Mouse (Mus musculus) liver, embryonic 15.5 days (tissue): ENCODE results near the gene Sox30. TPM values are rescaled to one million over a fixed set of nuclear protein-coding genes. Genes with fewer than 3 reads are reported as not detected.
"Not testable (repeated sequence)": the region's sequence is repeated elsewhere in the genome, so short reads cannot be mapped to it uniquely, and the experiment has no call there.

Experiments used
- ATAC-seq: fragments of 200-750 bp; cut with Nextera tagmentation; 2 replicates; pipeline ENCODE4 v1.8.0; 2017; ENCODE audit warnings: moderate number of reproducible peaks, mild to moderate bottlenecking, moderate library complexity; ENCODE audit not compliant: insufficient read depth
- H3K27ac ChIP-seq: fragments of 300-500 bp; sonication (generic); replicated peaks from 2 replicates; pipeline ENCODE4 v1.5.1; 2015; ENCODE audit warnings: mild to moderate bottlenecking, inconsistent platforms
- H3K27me3 ChIP-seq: fragments of 300-500 bp; sonication (generic); 2 replicates; pipeline ENCODE4 v1.6.1; 2015; ENCODE audit warnings: mild to moderate bottlenecking, inconsistent platforms
- H3K36me3 ChIP-seq: fragments of 300-500 bp; sonication (generic); replicated peaks from 2 replicates; pipeline ENCODE4 v1.6.1; 2015; ENCODE audit warnings: moderate library complexity, mild to moderate bottlenecking, inconsistent platforms
- H3K4me1 ChIP-seq: fragments of 300-500 bp; sonication (generic); replicated peaks from 2 replicates; pipeline ENCODE4 v1.6.1; 2015; ENCODE audit warnings: inconsistent platforms
- H3K4me2 ChIP-seq: fragments of 300-500 bp; sonication (generic); 2 replicates; pipeline ENCODE4 v1.6.1; 2015; ENCODE audit warnings: moderate library complexity, mild to moderate bottlenecking, inconsistent platforms
- H3K4me3 ChIP-seq: fragments of 300-500 bp; sonication (generic); replicated peaks from 2 replicates; pipeline ENCODE4 v1.5.1; 2015; ENCODE audit warnings: mild to moderate bottlenecking, inconsistent platforms
- H3K9ac ChIP-seq: fragments of 300-500 bp; sonication (generic); 2 replicates; pipeline ENCODE4 v1.6.1; 2015; ENCODE audit warnings: moderate library complexity, mild to moderate bottlenecking, inconsistent platforms
- H3K9me3 ChIP-seq: fragments of 300-500 bp; sonication (generic); replicated peaks from 2 replicates; pipeline ENCODE4 v1.6.1; 2016; ENCODE audit warnings: inconsistent platforms
- WGBS: fragments of 180-500 bp; shearing (Covaris S2); methylation state at CpG from one replicate; pipeline ENCODE4 v1.1.7; 2015; ENCODE audit warnings: mixed read lengths; ENCODE audit not compliant: insufficient replicate concordance; 5-methylcytosine and 5-hydroxymethylcytosine counted together
- polyA plus RNA-seq: library from polyadenylated mRNA; unstranded; fragments of >200 nt; fragmentation: Nextera tagmentation; extraction: Ambion mirVana; gene quantifications from 2 replicates; pipeline ENCODE4 v1.2.1, GENCODE M21; 2015

The Sox30 gene
- polyA plus RNA-seq, 1 experiment from 2014 or later: not detected

DNA sequence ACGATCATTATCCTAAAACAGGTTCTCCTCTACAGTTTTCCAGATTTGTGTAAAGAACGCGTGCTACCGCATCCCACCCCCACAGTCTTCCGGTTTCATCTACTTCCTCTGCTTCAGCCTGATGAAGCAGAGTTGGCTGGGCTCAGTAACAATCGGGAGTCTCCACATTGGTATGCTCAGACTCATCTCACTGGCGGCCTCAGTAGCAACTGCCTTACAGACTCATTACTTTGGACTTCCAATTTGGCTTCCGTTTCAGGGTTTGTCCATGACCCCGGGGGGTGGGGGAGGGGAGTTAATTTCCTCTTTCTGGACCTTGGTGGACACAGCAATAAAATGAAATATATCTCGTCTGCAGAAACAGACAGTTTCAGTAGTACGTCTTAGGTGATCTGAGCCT lies 59.2 kb downstream of the Sox30 start:
- 0 out of 2 replicates have a peak, but pooled peaks have one; percentile 15 for ATAC-seq
- Histone ChIP-seq H3K4me2 (peak overlapping the region; percentile 13; the same call in 1 of the 2 replicates), H3K27ac (no peak overlapping the region), H3K9ac (no peak overlapping the region), H3K36me3 (no peaks in the 10 kb centered on the region), H3K4me1 (no peaks in the 10 kb centered on the region), H3K9me3 (no peaks in the 10 kb centered on the region), H3K27me3 (no peaks in the 10 kb centered on the region), H3K4me3 (no peak overlapping the region)
- 49% methylated on average over 11 of the region's 11 CpGs for WGBS

DNA sequence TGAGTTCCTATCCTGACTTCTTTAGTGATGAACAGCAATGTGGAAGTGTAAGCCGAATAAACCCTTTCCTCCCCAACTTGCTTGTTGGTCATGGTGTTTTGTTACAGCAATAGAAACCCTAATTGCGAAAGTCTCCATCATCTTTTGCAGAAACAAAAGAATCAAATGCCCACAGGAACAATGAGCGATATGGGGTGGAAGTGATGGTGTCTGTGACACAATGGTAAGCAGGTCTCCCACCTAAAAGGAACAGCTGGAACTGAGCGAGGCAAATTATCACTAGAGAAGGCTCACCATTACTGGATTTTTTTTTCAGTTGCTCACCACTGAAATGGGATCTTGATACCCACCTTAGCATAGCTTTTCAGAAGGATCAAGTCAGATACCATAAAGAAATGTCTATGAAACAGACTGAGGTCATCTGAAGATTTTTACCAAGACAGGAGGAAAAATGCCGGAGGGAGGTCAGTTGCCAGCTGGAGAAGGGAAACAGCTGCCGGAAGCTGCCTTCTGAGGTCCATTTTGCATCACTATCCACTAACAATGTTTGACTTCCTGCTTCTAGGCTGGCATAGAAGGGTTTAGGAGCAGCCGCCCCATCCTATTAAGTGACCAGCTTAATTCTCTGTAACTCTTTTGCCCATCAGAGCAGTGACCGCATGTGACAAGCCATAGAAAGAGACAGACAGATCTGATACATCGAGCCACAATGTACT lies 60.9 kb downstream of the Sox30 start:
- Histone ChIP-seq H3K9me3 (no peaks in the 10 kb centered on the region), H3K4me3 (no peak overlapping the region), H3K9ac (no peak overlapping the region), H3K36me3 (no peaks in the 10 kb centered on the region), H3K4me2 (no peak overlapping the region), H3K27me3 (no peaks in the 10 kb centered on the region), H3K27ac (no peak overlapping the region), H3K4me1 (no peaks in the 10 kb centered on the region)
- 61% methylated on average over 9 of the region's 9 CpGs for WGBS
- ATAC-seq: no peak

- Histone ChIP-seq H3K36me3 (no peaks in the 10 kb centered on the region), H3K4me2 (no peak overlapping the region), H3K9me3 (no peaks in the 10 kb centered on the region), H3K9ac (no peak overlapping the region), H3K27me3 (no peaks in the 10 kb centered on the region), H3K27ac (no peak overlapping the region), H3K4me3 (no peak overlapping the region), H3K4me1 (no peaks in the 10 kb centered on the region)
- no peak for ATAC-seq
- 61% methylated on average over 12 of the region's 12 CpGs for WGBS
These were observed 61.6 kb downstream of the Sox30 start for GRCm38 (mm10) chr11:46041607-46042267.

GRCm38 (mm10) chr11:46044781-46045180 lies 64.7 kb downstream of the Sox30 start:
- no peak overlapping the region for H3K9ac ChIP-seq
- no peaks in the 10 kb centered on the region for H3K9me3 ChIP-seq
- H3K4me2 ChIP-seq: no peak overlapping the region
- H3K36me3 ChIP-seq: no peaks in the 10 kb centered on the region
- 80% methylated on average over 5 of the region's 5 CpGs for WGBS
- no peaks in the 10 kb centered on the region for H3K27me3 ChIP-seq
- H3K4me1 ChIP-seq: no peaks in the 10 kb centered on the region
- no peak for ATAC-seq
- H3K4me3 ChIP-seq: no peak overlapping the region
- H3K27ac ChIP-seq: no peak overlapping the region

DNA sequence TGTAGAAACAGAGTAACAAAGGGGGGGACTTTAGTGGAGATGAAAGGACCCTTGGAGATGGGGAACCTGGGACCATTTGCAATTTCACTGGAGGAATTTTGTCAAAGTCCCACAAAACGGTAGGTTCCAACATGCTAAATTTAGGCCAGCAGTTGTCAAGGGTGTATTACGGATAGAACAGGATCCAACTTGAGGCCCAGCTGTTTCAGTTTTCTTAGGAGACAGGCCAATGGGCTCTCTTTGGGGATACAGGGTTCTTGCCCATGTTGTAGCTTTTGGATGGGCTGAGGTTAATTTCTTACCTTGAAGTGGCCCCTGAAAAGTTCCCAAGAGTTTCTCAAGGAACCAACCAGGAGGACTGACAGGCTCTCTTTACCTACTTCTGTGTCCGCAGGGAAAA lies 67.2 kb downstream of the Sox30 start:
- no peak overlapping the region for H3K4me3 ChIP-seq
- H3K4me1 ChIP-seq: no peaks in the 10 kb centered on the region
- no peak overlapping the region for H3K9ac ChIP-seq
- no peaks in the 10 kb centered on the region for H3K36me3 ChIP-seq
- 72% methylated on average over 3 of the region's 3 CpGs for WGBS
- H3K4me2 ChIP-seq: no peak overlapping the region
- H3K27me3 ChIP-seq: peaks cover 6% of the 10 kb centered on the region; the same call in 1 of the 2 replicates
- ATAC-seq: no peak
- no peak overlapping the region for H3K27ac ChIP-seq
- H3K9me3 ChIP-seq: no peaks in the 10 kb centered on the region

- not testable (repeated sequence) for H3K27ac ChIP-seq, H3K4me1 ChIP-seq, H3K9me3 ChIP-seq, H3K4me2 ChIP-seq, H3K4me3 ChIP-seq, H3K9ac ChIP-seq, ATAC-seq, H3K36me3 ChIP-seq
- peaks cover 52% of the 10 kb centered on the region for H3K27me3 ChIP-seq
- WGBS: 32% methylated on average over 19 of the region's 19 CpGs
These were observed 72.1 kb downstream of the Sox30 start, which contains the start of gene Gm12166 for GRCm38 (mm10) chr11:46052105-46052659. Gm12166 (minus strand) TSS chr11:46052321.

DNA sequence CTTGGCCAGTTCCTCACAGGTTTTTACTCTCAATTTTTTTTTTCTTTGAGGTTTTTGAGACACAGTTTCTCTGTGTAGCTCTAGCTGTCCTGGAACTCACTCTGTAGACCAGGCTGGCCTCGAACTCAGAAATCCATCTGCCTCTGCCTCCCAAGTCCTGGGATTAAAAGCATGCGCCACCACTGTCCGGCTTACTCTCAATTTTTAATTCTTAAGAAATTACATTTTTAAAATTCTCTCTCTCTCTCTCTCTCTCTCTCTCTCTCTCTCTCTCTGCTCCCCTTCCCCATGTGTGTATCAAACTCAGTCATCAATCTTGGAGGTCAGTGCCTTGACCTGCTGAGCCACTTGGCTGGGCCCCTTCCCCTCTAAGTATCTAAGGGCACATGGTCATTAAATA lies 73.3 kb downstream of the Sox30 start:
- WGBS: 70% methylated on average over 3 of the region's 3 CpGs
- not testable (repeated sequence) for H3K4me2 ChIP-seq, H3K9ac ChIP-seq, H3K36me3 ChIP-seq, H3K27ac ChIP-seq, H3K4me3 ChIP-seq, H3K9me3 ChIP-seq, H3K4me1 ChIP-seq, ATAC-seq
- H3K27me3 ChIP-seq: peaks cover 64% of the 10 kb centered on the region

- no peak for ATAC-seq
- H3K4me2 ChIP-seq: no peak overlapping the region
- H3K36me3 ChIP-seq: no peaks in the 10 kb centered on the region
- no peak overlapping the region for H3K27ac ChIP-seq
- peaks cover 7% of the 10 kb centered on the region; the same call in 1 of the 2 replicates for H3K4me1 ChIP-seq
- H3K9me3 ChIP-seq: no peaks in the 10 kb centered on the region
- WGBS: 25% methylated on average over 5 of the region's 5 CpGs
- peaks cover 71% of the 10 kb centered on the region for H3K27me3 ChIP-seq
- H3K9ac ChIP-seq: no peak overlapping the region
- H3K4me3 ChIP-seq: no peak overlapping the region
These were observed 74.2 kb downstream of the Sox30 start for GRCm38 (mm10) chr11:46054311-46054710.

DNA sequence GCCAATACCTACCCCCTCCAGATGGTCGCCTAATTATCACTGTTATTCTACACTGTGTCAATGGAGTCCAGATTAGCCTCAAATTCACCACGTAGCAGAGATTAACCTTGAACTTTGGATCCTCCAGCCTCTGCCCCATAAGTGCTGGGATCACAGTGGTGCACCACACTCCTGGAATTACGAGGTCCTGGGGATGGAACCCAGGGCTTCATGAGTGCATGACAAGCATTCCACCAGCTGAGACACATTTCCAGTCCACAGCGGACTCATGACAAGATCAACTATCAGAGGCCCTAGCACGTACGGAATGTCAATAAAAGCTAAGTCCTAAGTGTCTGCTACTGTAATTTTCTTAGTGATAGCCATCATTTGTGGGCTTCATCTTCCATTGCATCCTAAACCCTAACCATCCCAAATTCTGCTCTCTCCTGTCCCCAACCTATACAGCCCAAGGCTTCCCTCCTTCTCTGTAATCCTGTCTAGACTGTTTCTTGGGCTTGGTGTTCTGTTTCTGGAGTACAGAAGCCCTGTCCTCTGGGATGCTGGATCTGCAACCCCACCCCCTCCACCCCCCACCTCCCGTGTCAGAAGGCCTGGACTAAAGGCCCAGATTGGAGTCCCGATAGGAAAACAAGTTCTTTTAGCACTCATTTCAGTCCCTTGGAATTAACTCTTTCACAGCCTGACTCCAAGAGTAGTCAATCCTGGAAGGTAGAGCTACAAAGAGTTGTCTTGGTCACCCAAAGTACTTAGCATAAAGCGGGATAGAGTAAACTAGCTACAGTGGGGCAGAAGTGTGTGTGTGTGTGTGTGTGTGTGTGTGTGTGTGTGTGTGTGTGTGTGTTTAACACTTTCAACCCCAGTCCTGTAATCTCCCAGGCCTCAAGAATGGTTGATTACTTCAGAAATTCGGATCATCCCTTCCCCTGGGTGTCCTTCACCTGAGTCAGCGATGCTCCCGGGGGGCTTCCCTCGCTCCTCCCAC lies 75.1 kb downstream of the Sox30 start:
- H3K9ac ChIP-seq: no peak overlapping the region
- peaks cover 80% of the 10 kb centered on the region for H3K27me3 ChIP-seq
- H3K9me3 ChIP-seq: no peaks in the 10 kb centered on the region
- no peak for ATAC-seq
- no peaks in the 10 kb centered on the region for H3K36me3 ChIP-seq
- H3K27ac ChIP-seq: no peak overlapping the region
- peak overlapping the region; percentile 51 for H3K4me2 ChIP-seq
- peak overlapping the region; percentile 40; the same call in 1 of the 2 replicates for H3K4me3 ChIP-seq
- WGBS: 27% methylated on average over 13 of the region's 13 CpGs
- peaks cover 7% of the 10 kb centered on the region; the same call in 1 of the 2 replicates for H3K4me1 ChIP-seq

- ATAC-seq: 0 out of 2 replicates have a peak, but pooled peaks have one; percentile 15
- H3K27me3 ChIP-seq: peaks cover 89% of the 10 kb centered on the region
- H3K4me1 ChIP-seq: peaks cover 7% of the 10 kb centered on the region; the same call in 1 of the 2 replicates
- H3K27ac ChIP-seq: peak within 1 kb of the TSS; percentile 14; the same call in 1 of the 2 replicates
- H3K9ac ChIP-seq: no peak within 1 kb of the TSS; the same call in 1 of the 2 replicates
- peak within 1 kb of the TSS; percentile 40 for H3K4me3 ChIP-seq
- WGBS: 2% methylated on average over 51 of the region's 51 CpGs
- H3K9me3 ChIP-seq: no peaks in the 10 kb centered on the region
- peak within 1 kb of the TSS; percentile 51 for H3K4me2 ChIP-seq
- no peaks in the 10 kb centered on the region for H3K36me3 ChIP-seq
These were observed 76.0 kb downstream of the Sox30 start, which contains the start of gene Adam19 for GRCm38 (mm10) chr11:46055896-46056769. Adam19 (plus strand) TSS chr11:46055992.
